Mouse (Mus musculus): Measurements from ENCODE around the gene Il4i1. TPM values are rescaled to one million over a fixed set of nuclear protein-coding genes. Genes with fewer than 3 reads are reported as not detected.

Il4i1 gene
- total RNA-seq, 2 experiments from 2014 or later: 2.3 to 2.6 TPM

DNA sequence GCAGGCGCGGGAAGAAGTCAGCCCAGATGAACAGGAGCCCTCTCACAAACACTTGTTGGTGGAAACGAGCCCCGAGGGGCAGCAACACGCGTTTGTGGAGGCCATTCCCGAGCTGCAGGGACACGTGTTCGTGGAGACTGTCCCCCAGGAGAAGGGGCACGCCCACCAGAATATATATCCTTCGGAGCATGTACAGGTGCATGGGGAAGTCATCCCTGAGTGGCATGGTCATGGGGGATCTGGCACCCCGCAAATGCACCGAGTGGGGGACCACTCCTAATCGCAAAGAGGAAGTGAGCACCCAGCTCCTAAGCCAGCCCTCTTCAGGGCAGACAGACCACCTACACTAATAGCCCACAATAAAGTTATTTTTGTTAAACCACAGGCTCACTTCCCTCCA, 24.2 kb downstream of the Il4i1 start:
- no peak for DNase-seq
- intact Hi-C loops (cut with DNase I; ENCODE audit: low total_unique reads): no loop called here

DNA sequence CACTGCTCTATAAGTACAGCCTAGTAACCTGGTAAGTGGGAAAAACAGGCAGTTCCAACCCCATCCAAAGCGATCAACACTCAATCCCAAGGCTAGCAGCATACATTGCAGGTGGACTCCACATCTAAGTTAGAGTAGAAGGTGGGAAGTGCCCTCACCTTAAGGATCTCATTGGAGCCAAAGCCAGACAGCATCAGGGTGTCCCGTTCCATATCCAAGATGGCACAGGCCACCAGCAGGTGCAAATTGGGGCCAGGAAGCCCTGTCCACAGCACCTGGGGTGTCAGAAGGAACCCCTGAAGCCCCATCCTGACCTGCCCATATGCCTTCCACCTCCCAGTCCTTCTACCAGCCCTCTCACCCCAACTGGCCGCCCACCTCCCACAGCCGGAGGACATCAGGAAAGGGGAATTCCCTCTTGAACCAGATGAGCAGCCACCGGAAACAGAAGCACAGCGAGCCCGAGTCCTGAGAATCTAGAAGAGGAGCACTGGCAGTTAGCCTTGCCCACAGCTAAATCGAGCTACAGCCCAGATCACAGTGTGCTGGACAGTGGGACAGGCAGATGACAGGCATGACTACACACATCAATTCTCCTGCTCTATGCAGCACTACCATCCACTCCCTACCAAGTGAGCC, 25.8 kb downstream of the Il4i1 start:
- intact Hi-C loops (cut with DNase I; ENCODE audit: low total_unique reads): no loop called here
- no peak for DNase-seq

DNA sequence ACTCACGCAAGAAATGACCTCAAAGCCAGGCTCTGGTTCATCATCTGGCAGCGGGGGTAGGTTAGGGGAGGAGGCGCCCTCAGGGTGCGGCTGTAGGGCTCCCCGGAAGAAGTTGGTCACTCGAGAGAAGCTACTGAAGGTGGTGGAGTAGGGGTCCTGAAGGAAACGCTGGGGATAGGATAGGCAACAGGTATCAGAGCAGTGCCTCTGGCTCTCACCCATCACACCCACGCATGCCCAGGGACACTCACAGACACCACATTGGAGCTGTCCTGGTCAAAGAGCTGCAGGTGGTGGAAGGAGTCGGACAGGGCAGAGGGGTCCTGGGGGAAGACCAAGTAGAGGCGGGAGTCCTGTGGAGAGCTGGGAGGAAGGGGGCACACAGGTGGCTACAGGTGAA, 28.8 kb downstream of the Il4i1 start:
- no peak for DNase-seq
- intact Hi-C loops (cut with DNase I; ENCODE audit: low total_unique reads): no loop called here

- intact Hi-C loops (cut with DNase I; ENCODE audit: low total_unique reads): no loop called here
- DNase-seq: no peak
These were observed 30.6 kb downstream of the Il4i1 start for GRCm38 (mm10) chr7:44846804-44847203.

DNA sequence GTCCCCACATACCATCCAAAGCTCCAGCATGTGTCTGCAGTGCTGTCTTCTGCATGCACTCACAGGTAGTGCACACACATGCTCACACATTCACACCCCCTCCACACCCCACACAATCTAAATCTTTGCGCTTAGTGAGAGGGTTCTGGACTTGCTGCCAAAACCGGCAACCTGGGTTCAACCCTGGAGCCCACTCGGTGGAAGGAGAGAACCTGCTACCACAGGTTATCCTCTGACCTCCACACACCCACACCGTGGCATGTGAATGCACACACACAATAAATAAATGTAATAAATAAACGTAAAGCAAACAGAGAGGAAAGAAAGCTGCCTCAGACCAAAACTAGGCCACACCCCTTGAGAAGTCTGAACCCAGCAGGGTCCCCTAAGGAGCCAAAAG, 31.6 kb downstream of the Il4i1 start:
- intact Hi-C loops (cut with DNase I; ENCODE audit: low total_unique reads): no loop called here
- DNase-seq: no peak

DNA sequence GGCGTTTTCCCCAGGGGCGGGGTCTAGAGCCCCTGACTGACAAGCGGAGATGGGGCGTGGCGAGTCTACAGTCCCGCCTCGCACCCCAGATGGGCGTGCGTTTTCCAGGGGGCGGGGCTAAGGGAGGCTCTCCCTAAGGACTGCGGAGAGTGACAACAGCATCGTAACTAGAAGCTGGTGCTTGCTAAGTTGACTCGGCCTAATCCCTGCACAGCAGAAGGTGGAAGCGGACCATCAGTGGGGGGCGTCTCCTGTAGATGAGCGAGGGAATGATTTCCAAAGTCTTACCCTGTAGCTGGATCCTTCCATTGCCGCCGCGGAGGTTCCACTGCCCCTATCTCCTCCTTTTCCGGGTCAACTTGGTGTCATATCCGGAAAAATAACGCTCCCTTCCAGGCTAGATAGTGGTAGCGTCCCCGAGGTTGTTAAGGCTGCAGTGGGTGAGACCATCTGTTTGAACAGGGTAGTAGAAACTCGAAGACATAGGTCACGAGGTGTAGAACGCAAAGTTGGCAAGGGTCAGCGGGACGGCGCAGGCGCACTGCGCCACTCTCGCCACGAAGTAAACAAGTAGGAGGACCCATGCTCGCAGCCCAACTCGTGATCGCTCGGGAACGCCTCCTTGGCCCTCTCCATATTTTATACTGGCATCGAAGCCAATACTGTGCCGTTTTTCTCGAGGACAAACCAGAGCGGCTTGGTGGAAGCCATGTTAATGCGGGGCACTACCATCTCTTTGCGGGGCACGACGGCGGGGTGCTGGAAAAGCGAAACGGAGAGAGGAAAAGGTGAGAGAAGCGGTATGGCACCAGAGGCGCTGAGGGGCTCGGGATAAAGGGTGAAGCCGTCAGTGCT, 32.6 kb downstream of the Il4i1 start, which contains the start of the genes Akt1s1 and Tbc1d17:
TSS of gene Akt1s1 (plus strand) at position 431 of the 855 bp plus-strand sequence.
TSS of gene Tbc1d17 (minus strand) at position 519 of the 855 bp plus-strand sequence.
- intact Hi-C loops (cut with DNase I; ENCODE audit: low total_unique reads): no loop called here
- peak; percentile 99 for DNase-seq

DNA sequence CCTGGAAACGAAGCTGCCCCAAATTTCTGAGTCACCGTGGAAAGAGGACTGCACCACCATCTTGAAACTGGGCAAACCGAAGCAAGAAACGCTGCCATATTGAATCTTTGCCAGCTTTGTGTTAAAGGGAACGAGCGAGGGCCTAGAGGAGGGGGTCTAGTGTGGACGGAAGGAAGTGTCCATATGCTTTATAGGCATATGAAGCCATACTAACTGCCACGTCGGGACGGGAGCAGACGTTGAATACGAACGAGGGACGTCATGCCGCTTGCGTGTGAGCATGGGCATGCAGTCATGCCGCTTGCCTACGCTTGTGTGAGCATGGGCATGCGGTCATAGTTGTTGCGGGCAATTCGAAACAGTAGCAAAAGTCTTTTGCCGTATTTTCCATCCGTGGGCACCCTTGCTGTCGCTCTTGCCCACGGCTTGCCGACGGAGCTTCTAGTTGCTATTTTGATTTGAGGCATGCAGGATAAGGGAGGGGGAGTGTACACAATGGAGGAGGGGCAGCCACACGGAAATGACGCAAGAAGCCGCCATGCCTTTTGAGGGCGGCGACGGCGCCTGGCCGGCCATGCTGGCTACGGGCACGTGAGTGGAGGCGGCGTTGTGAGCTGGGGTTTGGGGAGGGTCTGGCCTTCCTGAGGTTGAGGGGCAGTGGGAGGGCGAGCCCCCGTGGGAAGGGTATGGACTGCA, 33.4 kb downstream of the Il4i1 start:
- peak; percentile 92 for DNase-seq
- intact Hi-C loops (cut with DNase I; ENCODE audit: low total_unique reads): no loop called here

DNA sequence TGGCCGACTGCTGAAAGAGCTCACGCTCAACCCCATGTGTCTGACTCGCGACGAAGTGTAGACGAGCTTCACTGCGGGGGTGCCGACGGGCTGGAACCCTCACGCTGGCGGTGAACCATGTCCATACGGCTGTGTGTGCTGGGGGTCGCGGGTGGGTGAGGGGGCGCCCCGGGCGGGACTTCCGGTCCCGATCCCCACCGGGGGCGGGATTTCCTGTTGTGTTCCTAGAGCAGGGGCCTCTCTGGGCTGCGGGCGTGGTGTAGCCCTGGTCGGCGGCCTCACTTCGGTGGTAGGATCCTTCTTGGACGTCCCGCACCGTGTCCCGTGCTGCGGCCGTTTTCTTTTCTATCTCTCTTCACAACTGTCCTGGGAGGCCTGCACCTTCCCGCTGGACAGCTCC, 34.0 kb downstream of the Il4i1 start:
- DNase-seq: peak; percentile 81
- intact Hi-C loops (cut with DNase I; ENCODE audit: low total_unique reads): no loop called here

DNA sequence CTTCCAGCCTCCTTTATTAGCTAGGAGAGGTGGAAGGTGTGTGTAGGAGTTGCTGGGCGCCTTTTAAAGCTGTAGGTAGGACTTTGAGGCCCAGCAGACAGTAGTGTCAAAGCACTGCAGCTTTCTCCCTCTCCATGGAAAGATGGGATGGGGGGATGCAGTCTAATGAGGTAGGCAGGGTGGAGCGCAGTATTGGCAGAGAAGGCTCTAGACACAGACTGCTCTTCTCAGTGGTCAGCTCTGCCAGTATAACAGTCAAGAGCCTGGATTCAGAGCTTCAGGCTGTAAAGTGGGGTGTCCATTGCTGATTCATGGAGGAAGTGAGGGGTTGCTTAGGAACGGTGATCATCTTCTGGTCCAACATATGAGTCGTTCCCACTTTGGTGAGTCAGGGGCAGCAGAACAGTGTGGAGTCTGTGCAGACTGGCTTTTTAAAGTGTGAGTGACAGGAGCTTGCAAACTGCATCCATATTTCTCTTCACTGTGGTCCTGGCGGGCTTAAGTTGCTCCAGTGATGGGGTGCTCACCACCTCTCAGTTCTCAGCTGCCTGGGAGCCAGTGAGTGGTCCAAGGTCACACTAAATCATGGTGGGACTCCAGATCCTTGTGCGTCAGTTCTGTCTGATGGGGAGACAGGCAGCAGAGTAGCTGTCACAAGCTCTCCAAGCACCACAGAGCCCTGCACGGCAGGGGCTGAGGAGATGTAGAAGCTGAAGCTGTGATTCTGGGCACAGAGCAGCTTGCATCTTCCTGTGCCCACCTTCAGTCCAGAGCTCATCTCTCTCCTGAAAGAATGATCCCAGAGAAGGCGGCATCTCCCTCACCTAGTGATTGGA, 34.8 kb downstream of the Il4i1 start:
- intact Hi-C loops (cut with DNase I; ENCODE audit: low total_unique reads): no loop called here
- no peak for DNase-seq

DNA sequence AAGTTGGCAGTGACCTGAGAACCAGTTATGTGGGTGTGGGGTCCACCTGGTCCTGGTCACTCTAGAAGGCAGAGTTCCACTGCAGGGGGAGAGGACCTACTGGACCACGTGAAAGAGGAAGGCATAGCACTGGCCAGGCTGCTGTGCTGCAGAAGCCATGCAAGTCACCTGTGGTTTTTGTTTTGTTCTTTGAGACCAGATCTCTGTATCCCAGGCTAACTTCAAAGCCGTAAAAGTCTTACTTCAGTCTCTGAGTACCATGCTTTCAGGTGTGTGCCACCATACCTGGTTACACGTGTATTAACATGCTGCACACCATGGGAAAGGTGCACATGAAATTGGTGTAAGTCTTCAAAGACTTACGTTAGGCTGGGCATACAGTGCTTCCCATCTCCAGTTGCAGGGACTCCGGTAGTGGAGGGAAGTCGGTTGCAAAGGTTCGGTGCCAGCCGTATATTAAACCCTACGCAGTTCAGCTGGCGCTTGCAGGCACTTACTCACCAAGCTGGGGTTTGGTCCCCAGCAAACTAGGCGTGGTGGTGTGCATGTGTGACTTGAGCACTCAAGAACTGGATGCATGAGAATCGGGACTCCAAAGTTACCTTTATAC, 35.5 kb downstream of the Il4i1 start:
- intact Hi-C loops (cut with DNase I; ENCODE audit: low total_unique reads): no loop called here
- no peak for DNase-seq

- intact Hi-C loops (cut with DNase I; ENCODE audit: low total_unique reads): no loop called here
- no peak for DNase-seq
These were observed 36.3 kb downstream of the Il4i1 start for GRCm38 (mm10) chr7:44852259-44853027.

DNA sequence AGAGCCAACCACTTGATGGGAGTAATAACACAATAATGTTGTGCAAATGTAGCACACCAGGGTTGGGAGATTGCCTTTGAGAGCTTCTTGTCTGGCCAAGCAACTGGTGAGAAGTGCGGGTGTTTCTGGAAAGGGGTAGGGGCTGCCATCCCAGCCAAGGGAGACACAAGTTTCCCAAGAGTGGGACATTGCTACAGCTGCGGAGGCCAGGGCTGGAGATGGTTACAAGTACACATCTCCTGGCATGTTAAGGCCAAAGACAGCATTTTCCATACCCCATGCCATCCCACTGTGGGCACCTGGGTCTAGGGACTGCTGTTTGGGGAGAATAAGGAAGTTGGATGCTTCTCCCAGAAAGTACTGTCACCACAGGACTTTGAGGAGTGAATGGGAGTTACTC, 36.9 kb downstream of the Il4i1 start:
- no peak for DNase-seq
- intact Hi-C loops (cut with DNase I; ENCODE audit: low total_unique reads): no loop called here

GRCm38 (mm10) chr7:44853596-44854355, 37.6 kb downstream of the Il4i1 start:
- no peak for DNase-seq
- intact Hi-C loops (cut with DNase I; ENCODE audit: low total_unique reads): no loop called here

DNA sequence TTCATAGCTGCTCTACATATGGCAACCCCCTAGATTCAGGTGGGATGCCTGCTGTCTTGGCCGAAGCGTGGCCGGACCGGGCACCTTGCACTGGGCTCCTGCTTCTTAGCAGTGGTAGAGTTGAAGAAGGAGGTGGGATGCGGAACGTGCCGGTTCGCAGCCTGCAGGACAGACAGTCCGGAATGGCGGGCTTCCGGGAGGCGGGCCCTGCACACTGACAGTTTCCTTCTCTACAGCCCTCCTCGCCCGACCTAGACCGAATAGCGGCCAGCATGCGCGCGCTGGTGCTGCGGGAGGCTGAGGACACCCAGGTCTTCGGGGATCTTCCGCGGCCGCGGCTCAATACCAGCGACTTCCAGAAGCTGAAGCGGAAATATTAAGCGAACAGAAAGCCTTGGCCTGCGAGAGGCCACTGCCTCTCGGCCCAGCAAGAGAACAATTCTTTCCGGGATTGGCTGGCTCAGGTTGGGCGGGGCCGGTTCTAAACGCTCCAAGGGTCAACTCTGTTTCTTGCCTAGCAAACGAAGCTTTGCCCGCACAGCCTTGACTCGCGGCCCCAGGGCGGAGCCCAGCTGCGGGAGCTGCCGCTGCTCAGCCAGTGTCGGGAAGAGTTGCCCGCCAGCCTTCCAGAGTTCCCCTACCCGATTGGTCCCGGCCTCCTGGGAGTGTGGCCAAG, 38.3 kb downstream of the Il4i1 start:
- intact Hi-C loops (cut with DNase I; ENCODE audit: low total_unique reads): no loop called here

GRCm38 (mm10) chr7:44855036-44855435, 38.8 kb downstream of the Il4i1 start:
- intact Hi-C loops (cut with DNase I; ENCODE audit: low total_unique reads): no loop called here
- DNase-seq: no peak

More for the DNA sequence above, 38.3 kb downstream of the Il4i1 start:
- DNase-seq: peak; percentile 88

DNA sequence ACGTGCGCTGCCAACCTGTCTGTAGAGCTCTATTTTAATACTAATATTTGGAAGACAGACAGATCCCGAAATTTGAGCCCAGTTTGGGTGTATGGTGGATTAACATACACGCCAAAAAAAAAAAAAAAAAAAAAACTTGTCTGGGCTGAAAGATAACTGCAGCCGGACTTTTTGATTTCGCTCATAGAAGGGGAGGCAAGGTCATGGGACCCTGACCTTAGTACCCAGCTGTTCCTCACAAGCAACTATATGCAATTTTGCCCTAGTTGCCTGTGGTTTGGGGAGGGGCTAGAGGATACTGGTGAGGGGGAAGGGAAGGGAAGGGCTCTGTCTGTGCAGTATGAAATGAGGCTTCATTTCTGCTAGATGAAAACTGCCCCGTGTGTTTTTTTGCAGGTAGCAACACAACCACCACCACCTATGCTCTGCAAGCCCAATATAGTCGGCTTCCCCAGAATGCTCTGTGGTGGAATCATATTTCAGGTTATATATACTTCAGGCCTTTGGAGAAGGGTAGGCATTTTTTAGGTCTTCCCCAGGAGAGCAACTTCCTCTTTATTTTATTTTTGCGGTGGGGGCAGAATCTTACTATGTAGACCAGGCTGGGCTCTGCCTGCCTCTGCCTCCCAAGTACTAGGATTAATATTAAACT, 40.2 kb downstream of the Il4i1 start:
- DNase-seq: no peak
- intact Hi-C loops (cut with DNase I; ENCODE audit: low total_unique reads): no loop called here
